Mouse (Mus musculus) T-helper 17 cell (primary cell): ENCODE results near the gene Zc3hc1.

ENCODE experiments used
- in situ Hi-C, 2 experiments: fragments of 300-600 bp; cut with MboI, MseI; formaldehyde crosslinking; loops; 1 replicate in 1 of 2; 2 replicates in 1 of 2; pipeline ENCODE4 v1.15.1; 2025; ENCODE audit warnings: high pct_unique_total_duplicates in 2 of 2

Zc3hc1 gene

GRCm38 (mm10) chr6:30332262-30332661 is 58.6 kb downstream of the Zc3hc1 start:
- in situ Hi-C loops = no loop called here

- in situ Hi-C loops = no loop called here
Measured at GRCm38 (mm10) chr6:30330706-30331105, 60.1 kb downstream of the Zc3hc1 start.

GRCm38 (mm10) chr6:30325932-30326501 is 64.8 kb downstream of the Zc3hc1 start:
- in situ Hi-C loops = no loop called here

- in situ Hi-C loops = no loop called here
Measured at GRCm38 (mm10) chr6:30321002-30321401, 69.8 kb downstream of the Zc3hc1 start.

GRCm38 (mm10) chr6:30319216-30319615 is 71.6 kb downstream of the Zc3hc1 start:
- in situ Hi-C loops = no loop called here
